Mouse (Mus musculus): ENCODE measurements around the gene Ambp.

Gene Ambp

GRCm38 (mm10) chr4:63118639-63119437 is 35.8 kb downstream of the Ambp start:
- peak; percentile 48 for DNase-seq

- DNase-seq, result no peak
Measured at GRCm38 (mm10) chr4:63105651-63106050, 48.9 kb downstream of the Ambp start.

GRCm38 (mm10) chr4:63102025-63102424 is 52.6 kb downstream of the Ambp start:
- no peak for DNase-seq

GRCm38 (mm10) chr4:63100478-63100877 is 54.1 kb downstream of the Ambp start:
- DNase-seq, result no peak

- DNase-seq, result no peak
Measured at GRCm38 (mm10) chr4:63097603-63098002, 57.0 kb downstream of the Ambp start.

Measured in cerebellum, adult 11 months (tissue).